Mouse (Mus musculus): ENCODE results near the gene Slc22a12.

Slc22a12 gene

DNA sequence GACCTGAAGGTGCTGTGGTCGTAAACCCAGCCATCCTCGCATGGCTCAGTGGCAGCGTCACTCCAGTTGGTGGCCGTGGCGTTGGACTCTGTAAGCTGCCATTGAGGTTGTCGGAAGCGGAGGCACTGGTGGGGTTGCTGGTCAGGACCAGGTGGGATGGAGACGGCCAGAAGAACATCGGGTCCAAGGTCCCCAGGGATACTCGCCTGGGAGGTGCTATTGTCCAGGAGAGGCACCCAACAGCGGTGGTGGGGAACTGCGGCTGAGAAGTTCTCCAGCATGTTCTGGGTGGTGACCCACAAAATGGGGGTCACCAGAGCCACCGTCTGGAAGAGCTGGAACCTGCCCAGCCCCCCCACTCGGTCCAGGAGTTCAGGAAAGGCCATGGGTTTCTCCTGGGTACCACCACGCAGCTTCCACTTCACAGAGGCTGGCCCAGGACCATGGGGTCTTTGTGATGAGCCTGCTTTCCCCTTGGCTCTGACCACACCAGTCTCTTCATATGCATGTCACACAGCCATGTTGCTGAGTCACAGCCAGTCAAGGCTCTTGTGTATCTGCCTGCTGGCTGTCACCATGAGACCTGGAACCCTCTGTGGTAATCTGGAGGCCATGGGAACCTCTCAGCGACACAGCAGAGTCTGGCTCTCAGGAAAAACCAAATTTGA lies at the start of gene Slc22a12:
TSS of gene Slc22a12 (minus strand) at position 666 of the 668 bp plus-strand sequence.
- no peak for DNase-seq (ENCODE audit: low read depth, low spot score)

DNA sequence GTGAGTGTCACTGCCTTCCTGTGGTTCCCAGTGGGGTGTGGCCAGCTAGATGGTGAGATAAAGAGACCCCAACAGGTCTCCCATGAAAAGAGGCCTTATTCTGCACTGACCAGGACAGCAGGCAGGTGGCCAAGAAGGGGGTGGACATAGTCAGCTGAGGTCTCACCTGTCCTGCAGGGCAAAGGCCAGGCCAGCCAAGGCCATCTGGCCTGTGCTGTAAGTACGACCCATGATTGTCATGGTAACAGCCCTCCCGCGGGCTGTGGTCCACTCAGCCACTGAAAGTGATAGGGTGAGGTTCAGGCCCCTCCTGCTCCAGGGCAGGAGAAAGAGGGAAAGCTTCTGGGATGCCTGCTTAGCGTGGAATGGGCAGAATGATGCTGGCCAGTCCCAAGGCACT lies 29.2 kb upstream of the Slc22a12 start:
- DNase-seq (ENCODE audit: low read depth, low spot score) = no peak

DNA sequence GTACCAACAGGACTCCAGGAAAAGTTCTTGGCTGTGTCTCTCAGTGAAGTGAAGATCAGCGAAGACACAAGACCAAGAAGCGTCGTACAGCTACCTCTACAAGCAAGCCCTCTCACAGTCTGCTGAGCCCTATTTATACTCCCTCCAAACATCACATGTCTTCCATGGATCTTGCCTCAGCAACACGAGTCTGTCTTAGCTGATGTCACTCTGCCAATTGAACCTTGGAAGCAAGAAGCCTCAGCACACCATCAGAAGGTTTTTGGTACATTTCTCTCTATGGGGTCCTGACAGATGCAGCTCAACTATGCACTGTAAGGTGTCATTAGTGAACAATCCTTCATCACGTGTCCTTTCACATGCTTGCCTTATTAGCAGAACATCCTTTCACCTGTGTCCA lies 28.6 kb upstream of the Slc22a12 start:
- DNase-seq (ENCODE audit: low read depth, low spot score) = no peak

DNA sequence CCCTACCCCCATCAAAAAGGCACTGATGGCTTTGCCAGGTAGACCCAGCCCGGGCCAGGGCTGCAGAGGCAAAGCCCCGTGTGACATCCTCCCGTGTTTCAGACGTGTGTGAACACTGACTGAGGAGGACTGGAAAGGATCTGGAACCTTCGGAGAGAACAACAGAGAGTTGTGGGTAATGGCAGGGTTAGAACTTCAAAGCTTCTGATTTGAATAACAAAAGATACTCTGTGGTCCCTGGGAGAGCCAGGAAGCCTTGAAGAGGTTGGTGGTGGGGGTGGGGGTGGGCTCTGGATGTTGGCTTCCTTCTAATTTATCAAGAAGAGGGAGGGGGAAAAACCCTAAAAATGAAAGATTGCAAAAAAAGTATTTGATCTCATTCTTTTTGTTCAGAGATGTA lies 26.7 kb upstream of the Slc22a12 start:
- no peak for DNase-seq (ENCODE audit: low read depth, low spot score)

DNA sequence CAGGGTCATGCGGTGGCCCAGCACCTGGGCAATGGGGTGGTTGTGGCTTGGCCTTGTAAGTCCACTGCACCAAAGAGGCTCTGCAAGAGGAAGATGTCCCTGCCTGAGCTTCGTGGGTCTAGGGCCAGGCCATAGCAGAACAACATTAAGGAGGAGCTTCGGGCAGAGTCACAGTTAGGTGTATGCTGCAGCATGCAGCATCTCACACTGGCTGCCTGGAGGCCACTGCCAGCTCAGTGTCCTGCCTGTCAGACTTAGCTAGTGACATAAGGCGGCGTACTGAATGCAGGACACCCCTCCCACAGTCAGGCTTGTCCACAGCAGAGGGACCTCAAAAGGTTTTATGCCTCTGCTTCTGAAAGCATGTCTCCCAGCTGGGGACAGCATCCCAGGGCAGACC lies 26.2 kb upstream of the Slc22a12 start:
- no peak for DNase-seq (ENCODE audit: low read depth, low spot score)

DNA sequence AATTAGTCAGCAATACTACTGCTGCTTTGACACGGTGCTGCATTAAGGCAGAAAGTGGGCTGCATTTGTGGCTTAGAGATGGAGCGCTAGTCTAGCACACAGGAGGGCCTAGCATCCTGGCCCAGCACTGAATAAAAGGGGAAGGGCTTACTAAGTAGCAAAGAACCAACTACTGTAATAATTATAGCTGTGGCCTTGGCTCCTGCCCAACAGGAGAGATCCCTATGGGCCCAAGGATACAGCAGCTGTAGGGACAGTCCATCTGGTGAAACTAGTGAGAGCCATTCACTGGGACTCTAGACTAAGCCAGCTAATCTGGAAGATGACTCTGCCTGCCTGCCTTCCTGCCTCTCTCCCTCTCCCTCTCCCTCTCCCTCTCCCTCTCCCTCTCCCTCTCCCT lies 23.6 kb upstream of the Slc22a12 start:
- DNase-seq (ENCODE audit: low read depth, low spot score) = no peak

DNA sequence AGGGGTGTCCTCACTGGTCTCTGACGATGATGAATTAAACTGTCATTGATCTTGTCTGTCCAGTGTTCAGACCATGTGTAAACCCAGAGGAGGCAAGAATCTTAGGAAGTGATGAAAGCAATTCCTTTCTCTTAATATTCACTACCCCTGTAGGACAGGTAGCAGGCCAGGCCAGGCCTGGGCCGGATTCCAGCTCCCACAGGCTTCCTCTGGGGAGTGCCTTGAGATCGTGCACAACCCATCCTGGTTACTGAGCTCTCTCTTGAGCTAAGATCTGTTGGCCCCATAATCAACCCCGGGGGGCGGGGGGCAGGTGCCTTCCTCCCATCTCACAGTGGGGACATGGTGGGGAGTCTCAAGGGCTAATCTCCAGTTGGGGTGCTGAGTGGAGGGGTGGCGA lies 22.3 kb upstream of the Slc22a12 start:
- no peak for DNase-seq (ENCODE audit: low read depth, low spot score)

DNA sequence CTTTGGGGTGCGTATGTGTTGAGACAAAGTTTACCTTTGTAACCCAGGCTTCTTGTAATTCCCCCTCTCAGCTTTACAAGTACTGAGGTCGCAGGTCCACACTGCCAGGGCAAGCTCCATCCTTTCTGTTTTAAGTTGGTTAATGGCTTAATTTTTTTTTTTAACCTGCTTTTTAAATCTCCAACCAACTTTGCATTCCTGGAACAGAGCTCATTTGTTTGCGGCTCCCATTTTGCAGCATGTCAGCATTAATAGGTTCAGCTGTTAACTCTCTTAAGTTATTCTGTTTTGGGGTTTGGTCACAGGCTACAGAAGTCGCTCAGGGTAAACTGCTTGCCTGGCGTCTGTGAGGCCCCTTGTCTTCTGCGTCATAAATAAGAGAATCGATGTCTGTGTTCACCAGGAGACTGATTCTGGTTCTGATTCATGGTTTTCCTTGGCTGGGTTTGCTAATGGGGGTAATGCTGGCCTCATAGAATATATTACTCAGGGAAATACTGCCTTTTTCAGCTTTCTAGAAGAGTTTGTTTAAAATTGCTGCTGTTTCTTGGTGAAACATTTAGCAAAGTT lies 17.5 kb upstream of the Slc22a12 start:
- no peak for DNase-seq (ENCODE audit: low read depth, low spot score)

DNA sequence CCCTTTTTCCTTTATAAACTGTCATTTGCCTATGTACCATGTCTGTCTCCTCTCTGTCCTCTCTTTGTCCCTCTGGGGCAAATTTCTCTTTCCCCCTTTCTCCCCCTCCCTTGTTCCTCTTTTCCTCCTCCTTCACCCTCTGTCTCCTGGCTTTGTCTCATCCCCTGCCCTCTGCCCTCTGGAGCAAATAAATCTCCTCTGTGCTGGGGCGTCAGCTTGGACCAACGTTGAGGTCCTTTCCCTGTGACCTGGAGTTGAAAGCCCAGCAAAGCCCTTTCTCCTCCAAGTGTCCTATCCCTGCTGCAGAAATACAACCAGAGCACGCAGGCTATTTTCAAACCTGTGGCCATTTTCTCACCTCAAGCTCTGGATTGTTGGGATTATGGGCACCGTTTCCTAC lies 16.7 kb upstream of the Slc22a12 start:
- DNase-seq (ENCODE audit: low read depth, low spot score) = no peak

DNA sequence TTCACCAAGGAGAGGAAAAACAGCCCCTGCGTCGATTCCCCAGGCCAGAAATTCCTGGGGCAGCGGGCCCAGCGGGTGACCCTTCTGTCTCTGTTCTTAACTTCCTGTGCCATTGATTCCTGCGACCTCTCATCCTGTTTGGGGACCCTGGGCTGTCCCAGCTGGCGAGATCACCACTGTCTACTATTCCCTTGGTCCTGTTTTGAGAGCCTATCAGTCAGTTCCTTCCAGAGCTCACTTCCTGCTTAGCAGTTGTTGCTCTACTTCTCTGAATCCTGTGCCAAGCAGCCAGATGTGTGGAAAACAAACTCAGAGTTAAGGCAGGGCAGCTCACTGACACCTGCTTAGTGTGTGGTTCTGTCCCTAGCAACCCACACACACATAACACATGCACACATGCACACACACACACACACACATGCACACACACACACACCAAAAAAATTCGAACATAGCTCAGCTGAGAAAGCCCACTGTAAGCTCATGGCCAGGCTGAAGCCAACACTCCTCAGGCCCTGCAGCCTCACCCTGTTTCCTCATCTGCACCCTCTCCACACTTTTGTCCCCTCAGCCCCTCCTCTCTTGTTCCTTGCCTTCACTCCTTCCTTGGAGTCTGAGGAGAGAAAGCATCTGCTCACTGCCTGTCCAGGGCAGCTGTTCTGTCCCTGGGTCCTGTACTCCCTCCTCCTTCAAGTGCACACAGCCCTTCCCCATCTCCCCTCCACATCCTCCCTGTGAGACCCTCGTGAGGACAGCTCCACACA lies 11.2 kb upstream of the Slc22a12 start:
- DNase-seq (ENCODE audit: low read depth, low spot score) = no peak

DNA sequence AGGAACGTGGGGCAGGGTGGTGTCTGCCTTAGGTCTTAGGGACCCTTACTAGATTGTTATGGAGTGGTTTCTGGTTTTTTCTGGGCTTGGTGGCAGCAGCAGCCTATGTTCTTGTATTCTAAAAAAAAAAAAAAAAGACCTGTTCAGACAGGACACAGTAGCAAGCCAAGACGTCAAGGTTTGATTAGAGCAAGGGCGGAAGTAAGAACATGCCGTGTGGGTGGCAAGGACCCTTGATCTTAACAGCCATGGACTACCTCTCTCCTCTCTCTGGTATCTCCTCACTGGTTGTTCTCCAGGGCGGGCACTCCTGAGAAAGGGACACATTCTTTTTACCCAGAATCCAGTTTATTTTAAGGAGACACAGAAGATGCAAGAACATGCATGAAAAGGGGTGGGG lies 10.3 kb upstream of the Slc22a12 start:
- DNase-seq (ENCODE audit: low read depth, low spot score) = no peak

DNA sequence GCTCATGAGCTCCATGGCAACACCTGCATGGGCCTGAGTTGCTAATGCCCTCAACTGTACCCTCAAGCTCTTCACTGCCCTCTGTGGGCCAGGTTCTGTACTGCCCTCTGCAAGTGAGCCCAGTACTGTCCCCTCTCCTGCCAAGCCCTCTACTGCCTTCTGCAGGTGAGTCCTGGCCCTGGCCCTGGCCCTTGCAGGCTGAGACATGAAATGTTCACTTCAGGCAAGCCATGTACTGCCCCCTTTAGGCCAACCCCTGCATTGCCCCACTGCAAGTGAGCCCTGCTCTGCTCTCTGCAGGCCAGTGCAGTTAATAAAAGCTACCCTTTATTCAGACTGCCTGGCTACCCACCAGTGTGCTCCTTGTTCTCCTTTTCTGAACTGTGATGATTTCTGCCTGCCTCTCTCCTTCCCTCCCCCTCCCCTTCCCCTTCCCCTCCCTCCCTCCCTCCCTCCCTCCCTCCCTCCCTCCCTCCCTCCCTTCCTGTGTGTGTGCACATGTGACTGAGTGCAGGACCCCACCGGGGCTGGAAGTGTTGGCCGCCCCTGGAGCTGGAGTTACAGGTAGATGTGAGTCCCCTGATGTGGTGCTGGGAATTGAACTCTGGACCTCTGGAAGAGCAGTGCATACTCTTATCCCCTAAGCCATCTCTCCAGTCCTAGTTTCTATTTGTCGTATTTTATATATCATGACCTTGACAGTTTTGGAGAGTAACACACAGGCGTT lies 9.6 kb upstream of the Slc22a12 start:
- no peak for DNase-seq (ENCODE audit: low read depth, low spot score)

DNA sequence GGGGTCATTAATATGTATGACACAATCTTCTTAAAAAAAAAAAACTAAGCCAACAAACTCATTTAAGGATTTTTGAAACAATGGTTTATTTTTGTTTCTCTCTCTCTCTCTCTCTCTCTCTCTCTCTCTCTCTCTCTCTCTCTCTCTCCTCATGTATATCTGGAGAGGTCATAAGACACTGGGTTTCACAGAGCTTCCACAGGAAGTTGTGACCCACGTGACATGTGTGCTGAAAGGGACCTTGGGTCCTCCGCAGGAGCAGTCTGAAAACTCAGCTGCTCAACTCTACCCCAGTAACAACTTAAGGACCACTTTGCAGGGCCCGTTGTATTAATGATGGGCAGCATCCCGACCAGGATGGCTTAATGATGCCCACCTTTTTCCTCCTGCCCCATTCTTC lies 8.4 kb upstream of the Slc22a12 start:
- no peak for DNase-seq (ENCODE audit: low read depth, low spot score)

DNA sequence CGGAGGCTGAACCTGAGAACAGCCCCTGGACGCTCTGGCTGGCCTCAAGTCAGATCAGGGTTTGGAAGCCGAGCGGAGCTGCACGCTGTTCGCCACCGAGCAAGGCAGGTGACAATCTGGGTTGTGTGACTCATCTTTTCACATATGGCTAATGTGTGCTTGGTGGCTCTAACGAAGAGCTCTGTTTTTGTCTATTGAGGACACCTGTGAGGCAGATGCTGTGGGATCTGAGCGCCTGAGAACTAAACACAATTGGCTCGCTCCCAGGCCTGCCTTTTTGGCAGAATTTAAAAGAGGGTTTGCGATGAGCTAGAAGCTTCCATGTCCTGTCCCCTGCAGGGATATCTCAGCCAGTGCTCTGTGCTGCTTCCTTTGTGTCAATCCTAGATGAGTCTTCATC lies 6.7 kb upstream of the Slc22a12 start:
- no peak for DNase-seq (ENCODE audit: low read depth, low spot score)

DNA sequence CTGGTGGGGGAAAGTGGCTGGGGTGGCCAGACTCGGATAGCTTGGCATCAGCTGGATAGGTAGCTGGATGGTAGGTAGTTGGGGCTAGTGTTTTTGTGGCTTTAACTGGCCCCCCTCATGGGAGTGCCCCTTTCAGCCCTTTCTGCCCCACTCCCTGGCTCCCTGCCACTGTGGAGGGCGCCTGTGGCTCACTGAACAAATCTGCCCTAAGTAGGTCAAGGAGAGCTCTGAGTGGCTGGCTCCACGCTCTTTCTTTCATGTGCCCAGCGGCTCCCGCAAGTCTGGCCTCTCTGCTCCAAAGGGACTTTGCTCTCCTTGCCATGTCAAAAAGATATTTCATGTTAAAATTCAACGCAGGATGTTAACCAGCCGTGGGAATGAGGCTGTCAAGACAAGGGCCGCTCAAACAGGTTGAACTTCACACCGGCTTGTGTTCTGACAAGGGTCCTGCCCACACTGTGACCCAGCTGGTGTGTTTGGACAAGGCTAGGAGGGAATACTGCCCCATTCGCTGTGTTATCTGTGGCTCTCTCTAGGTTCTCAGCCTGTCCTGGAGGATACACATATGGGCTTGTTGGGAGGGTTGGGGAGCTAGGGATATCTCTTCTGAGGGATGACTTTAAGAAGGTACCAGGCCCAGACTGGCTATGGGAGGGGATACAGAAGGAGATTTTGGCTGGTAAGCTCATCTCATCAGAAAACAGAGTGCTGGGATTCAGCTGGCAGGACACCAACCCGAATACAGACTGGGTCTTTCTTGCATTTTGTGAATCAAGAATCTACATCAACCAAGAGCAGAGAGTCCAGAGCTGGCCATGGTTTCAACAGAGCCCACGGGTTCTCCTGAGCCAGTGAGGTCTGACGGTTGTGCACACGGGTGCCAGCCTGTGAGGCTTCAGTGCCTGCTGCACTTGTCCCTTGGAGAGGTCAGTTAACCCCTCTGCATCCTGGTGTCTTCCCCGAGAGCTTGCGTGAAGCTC lies 5.9 kb upstream of the Slc22a12 start:
- no peak for DNase-seq (ENCODE audit: low read depth, low spot score)

DNA sequence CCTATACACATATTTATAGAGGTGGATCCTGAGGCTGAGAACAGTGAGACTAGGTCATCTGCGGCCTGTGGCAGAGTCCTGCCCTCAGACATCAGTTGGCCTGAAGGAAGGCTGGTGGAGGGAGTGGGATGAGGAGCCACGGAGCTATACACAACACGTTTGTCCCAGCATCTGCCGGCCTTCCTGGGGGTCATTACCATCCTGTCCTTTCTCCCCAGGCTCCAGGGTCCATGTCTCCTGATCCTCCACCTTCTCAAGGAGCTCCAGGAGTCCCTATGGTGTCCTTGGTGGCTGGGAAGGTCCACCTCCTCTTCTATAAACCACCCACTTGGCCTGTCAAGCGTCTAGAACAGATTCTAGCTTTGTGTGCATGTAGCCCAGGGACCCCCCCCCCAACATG lies 5.0 kb upstream of the Slc22a12 start:
- DNase-seq (ENCODE audit: low read depth, low spot score) = no peak

DNA sequence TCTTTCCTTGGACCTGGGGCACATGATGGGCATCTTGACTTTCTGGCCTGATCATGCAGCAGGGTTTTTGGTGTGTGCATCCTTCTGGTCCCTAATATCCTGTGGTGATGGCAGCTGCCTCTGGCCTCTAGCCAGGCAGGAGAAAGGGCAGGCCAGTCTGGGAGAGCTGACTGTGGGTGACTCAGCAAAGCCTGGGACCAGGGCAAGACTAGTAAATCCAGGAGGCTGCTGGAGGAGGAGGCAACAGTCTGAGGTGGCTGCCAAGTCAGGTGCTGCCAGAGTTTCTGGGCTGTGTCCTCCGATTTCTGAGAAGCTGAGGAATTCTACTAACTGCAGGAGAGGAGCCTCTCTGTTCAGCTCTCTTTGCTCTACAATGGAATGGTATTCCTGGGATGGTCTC lies 3.3 kb upstream of the Slc22a12 start:
- DNase-seq (ENCODE audit: low read depth, low spot score) = no peak

DNA sequence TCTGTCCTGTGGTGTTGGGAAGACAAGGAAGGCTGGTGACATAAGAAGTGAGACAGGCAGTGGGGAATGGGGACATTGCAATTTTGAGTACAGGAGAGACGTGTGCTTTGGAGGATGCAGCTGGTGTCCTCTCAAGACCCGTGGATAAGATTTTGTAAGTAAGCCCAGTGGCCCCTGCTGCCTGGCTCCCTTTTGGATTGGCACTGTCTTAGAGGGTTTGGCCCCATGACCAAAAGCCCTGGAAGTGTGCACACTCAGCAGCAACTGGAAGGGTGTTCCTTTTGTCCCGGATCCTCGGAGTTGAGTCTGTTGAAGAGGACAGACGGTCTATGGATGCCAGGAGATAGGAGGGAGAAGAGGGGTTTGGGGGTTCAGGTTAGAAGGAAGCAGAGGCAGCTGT lies 2.6 kb upstream of the Slc22a12 start:
- no peak for DNase-seq (ENCODE audit: low read depth, low spot score)

DNA sequence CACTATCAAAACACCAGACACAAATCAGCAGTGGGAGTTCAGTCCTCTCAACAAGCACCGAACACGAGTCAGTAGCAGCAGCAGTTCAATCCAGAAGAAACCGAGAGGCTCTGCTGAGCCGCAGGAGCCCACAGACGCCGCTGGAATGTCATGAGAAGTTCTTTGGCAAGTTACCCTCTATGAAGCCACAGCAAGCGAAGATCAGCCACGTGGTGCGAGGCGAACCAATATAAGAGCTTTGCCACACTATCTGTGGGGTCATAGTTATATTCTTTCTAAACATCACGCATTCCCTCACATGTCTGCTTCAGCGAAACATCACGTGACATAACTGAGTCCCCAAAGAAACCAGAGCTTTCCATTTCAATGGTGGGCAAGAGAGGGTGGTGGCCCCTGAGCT lies 1.9 kb upstream of the Slc22a12 start:
- no peak for DNase-seq (ENCODE audit: low read depth, low spot score)

DNA sequence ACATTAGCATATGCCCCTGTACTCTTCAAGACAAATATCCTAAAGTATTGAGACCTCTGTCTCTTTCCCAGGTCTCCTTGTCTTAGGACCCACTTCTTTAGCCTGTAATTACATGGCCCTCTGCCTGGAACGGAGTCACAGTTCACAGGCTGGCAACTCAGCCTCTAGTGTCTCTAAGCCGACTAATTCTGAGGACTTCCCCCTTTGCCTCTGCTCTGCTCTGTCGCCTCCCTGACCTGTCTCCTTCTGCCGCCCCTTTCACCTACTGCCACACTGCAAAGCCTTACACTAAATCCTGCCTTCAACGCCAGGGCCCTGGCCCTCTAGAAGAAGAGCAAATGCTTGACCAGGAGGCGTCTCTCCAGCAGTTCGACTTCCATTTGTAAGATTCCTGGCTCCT lies 686 bp upstream of the Slc22a12 start:
- no peak for DNase-seq (ENCODE audit: low read depth, low spot score)

DNA sequence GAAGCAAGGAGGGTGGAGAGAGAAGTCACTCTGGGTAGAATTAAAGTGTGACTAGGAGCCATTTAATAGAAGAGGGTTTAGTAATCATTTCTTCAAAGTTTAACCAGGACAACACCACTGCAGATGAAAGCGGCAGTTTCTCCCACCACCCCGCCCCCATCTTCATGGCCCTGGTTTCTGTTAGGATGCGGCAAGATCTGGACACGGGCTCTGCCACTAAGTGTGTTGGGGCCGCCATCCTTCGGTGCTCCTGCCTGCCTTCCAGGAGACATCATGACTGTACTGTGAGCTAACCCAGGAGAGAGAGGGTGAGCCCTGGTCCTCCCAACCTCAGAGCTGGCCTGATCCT lies 177 bp upstream of the Slc22a12 start:
- no peak for DNase-seq (ENCODE audit: low read depth, low spot score)

Measured in embryo, embryonic 11.5 days (tissue).